Comparison of ENCODE assay signal across 9 mouse cellular contexts in genomic region chr14:27430280-27430679, GRCm38 (mm10). TPM values are rescaled to one million over a fixed set of nuclear protein-coding genes. Genes with fewer than 3 reads are reported as not detected.
A peak's percentile ranks its signal among the peaks of the same experiment; 100 is the strongest.
DNase-seq lines count a peak whose midpoint lies in the region; ATAC-seq and TF ChIP-seq lines count a peak whose summit lies in the region.
"Had no signal": no experiment of that assay in that cellular context is flagged by ENCODE, and none has a peak within 500 bp of the region (broad histone marks: within the 10 kb centered on the region; RNA-seq: fewer than 3 reads in every experiment).

No protein-coding gene starts in this region.

- peaks cover 4% of the 10 kb centered on the region; the same call in 1 of the 2 replicates for H3K36me3 ChIP-seq in heart, postnatal 0 days (replicated peaks; ENCODE audit: control insufficient read depth, insufficient read depth, low read length)
- H3K36me3 ChIP-seq in ES-E14 (ENCODE audit: control insufficient read depth, insufficient read depth, low read length, poor library complexity, severe bottlenecking): peaks cover 10% of the 10 kb centered on the region; the same call in 1 of the 2 replicates
- peaks cover 4% of the 10 kb centered on the region; the same call in 1 of the 2 replicates for H3K36me3 ChIP-seq in forebrain, embryonic 16.5 days (ENCODE audit: control insufficient read depth, insufficient read depth)
- peaks cover 3% of the 10 kb centered on the region; the same call in 1 of the 2 replicates for H3K36me3 ChIP-seq in liver, postnatal 0 days (replicated peaks; ENCODE audit: insufficient read depth, low read length)

- no peak for ATAC-seq in heart, postnatal 0 days (ENCODE audit: insufficient read depth, low read depth)
- no peak for ATAC-seq in forebrain, embryonic 16.5 days
- ATAC-seq in liver, postnatal 0 days: no peak

- no peaks in the 10 kb centered on the region for H3K27me3 ChIP-seq in heart, postnatal 0 days (ENCODE audit: control insufficient read depth, insufficient read depth, low read length)
- H3K27me3 ChIP-seq in forebrain, embryonic 16.5 days (replicated peaks; ENCODE audit: control insufficient read depth, insufficient read depth, low read length): no peaks in the 10 kb centered on the region
- H3K27me3 ChIP-seq in liver, postnatal 0 days (ENCODE audit: insufficient read depth, low read length): no peaks in the 10 kb centered on the region

- no peak for DNase-seq in heart, postnatal 0 days (ENCODE audit: low spot score)
- no peak for DNase-seq in heart, postnatal 10 days
- DNase-seq in ES-E14 (ENCODE audit: low read depth, low spot score): no peak
- no peak for DNase-seq in liver, postnatal 0 days
- no peak for DNase-seq in spleen, postnatal 10 days (ENCODE audit: low spot score in 2 of 2)
- DNase-seq in yolk sac, embryonic 10.5 days (ENCODE audit: low spot score): no peak
- no peak for DNase-seq in left cerebral cortex, postnatal 14 days (ENCODE audit: low spot score in 2 of 2)
- DNase-seq: heart, adult 18-20 months had no signal

- H3K27ac ChIP-seq in heart, postnatal 0 days (ENCODE audit: low read depth): no peak overlapping the region
- H3K27ac ChIP-seq in ES-E14 (ENCODE audit: insufficient read depth, low read depth, low read length, poor library complexity, severe bottlenecking): no peak overlapping the region
- no peak overlapping the region for H3K27ac ChIP-seq in forebrain, embryonic 16.5 days (ENCODE audit: low read length)
- no peak overlapping the region for H3K27ac ChIP-seq in liver, postnatal 0 days (ENCODE audit: low read depth)

- 90% methylated on average over 4 of the region's 4 CpGs for WGBS in heart, postnatal 0 days
- 91% methylated on average over 4 of the region's 4 CpGs for whole genome bisulfite sequencing in forebrain, embryonic 16.5 days
- WGBS in liver, postnatal 0 days (ENCODE audit: insufficient replicate concordance): 80% methylated on average over 4 of the region's 4 CpGs

- intact Hi-C loops in heart, postnatal 10 days (cut with DNase I): no loop called here
- intact Hi-C loops in left cerebral cortex, postnatal 14 days (cut with DNase I): no loop called here

- peaks cover 5% of the 10 kb centered on the region; the same call in 1 of the 2 replicates for H3K4me1 ChIP-seq in heart, postnatal 0 days (ENCODE audit: control insufficient read depth, insufficient read depth)
- H3K4me1 ChIP-seq in ES-E14 (ENCODE audit: control insufficient read depth in 2 of 2, insufficient read depth in 2 of 2, low read length in 2 of 2, poor library complexity in 1 of 2): 0 out of 4 replicates have a peak, but pooled peaks cover 0 to 4% of the 10 kb centered on the region in 2 experiments
- H3K4me1 ChIP-seq in forebrain, embryonic 16.5 days (replicated peaks; ENCODE audit: control insufficient read depth, insufficient read depth, low read length): peaks cover 6% of the 10 kb centered on the region; the same call in 1 of the 2 replicates
- H3K4me1 ChIP-seq in liver, postnatal 0 days (ENCODE audit: insufficient read depth): peaks cover 7% of the 10 kb centered on the region; the same call in 1 of the 2 replicates

- no peak for TF ChIP-seq CTCF in heart, postnatal 0 days (IDR thresholded peaks at IDR 0.05; ENCODE audit: low read depth)
- no peak for TF ChIP-seq CTCF in liver, postnatal 0 days (IDR thresholded peaks at IDR 0.05; ENCODE audit: low read depth)

- peaks cover 8% of the 10 kb centered on the region for H3K9me3 ChIP-seq in heart, postnatal 0 days (replicated peaks; ENCODE audit: control insufficient read depth, low read length)
- H3K9me3 ChIP-seq in ES-E14 (ENCODE audit: control insufficient read depth, insufficient read depth, low read depth, low read length): no peaks in the 10 kb centered on the region
- peaks cover 8% of the 10 kb centered on the region for H3K9me3 ChIP-seq in forebrain, embryonic 16.5 days (ENCODE audit: control insufficient read depth, low read length)
- peaks cover 4% of the 10 kb centered on the region; the same call in 1 of the 2 replicates for H3K9me3 ChIP-seq in liver, postnatal 0 days (ENCODE audit: low read length)

- H3K4me3 ChIP-seq in heart, postnatal 0 days (ENCODE audit: low read depth, low read length): 0 out of 2 replicates have a peak overlapping the region, but pooled peaks have one; percentile 63
- peak overlapping the region; percentile 60 to 71 for H3K4me3 ChIP-seq in ES-E14 (ENCODE audit: insufficient read depth in 1 of 2, low read depth in 1 of 2, low read length in 2 of 2, poor library complexity in 1 of 2, severe bottlenecking in 1 of 2)
- H3K4me3 ChIP-seq in forebrain, embryonic 16.5 days (replicated peaks; ENCODE audit: low read length): no peak overlapping the region
- H3K4me3 ChIP-seq in liver, postnatal 0 days (ENCODE audit: low read depth, low read length): peak overlapping the region; percentile 76

- no peak overlapping the region for H3K9ac ChIP-seq in heart, postnatal 0 days (replicated peaks; ENCODE audit: low read depth, low read length)
- H3K9ac ChIP-seq in ES-E14 (ENCODE audit: insufficient read depth, low read depth, low read length, poor library complexity, severe bottlenecking): peak overlapping the region; percentile 11; the same call in 1 of the 2 replicates
- no peak overlapping the region for H3K9ac ChIP-seq in forebrain, embryonic 16.5 days (replicated peaks; ENCODE audit: low read depth, low read length)
- H3K9ac ChIP-seq in liver, postnatal 0 days (replicated peaks): no peak overlapping the region

- no peak for TF ChIP-seq EP300 in heart, postnatal 0 days (IDR thresholded peaks at IDR 0.05; ENCODE audit: low read depth)
- no peak for TF ChIP-seq EP300 in liver, postnatal 0 days (IDR thresholded peaks at IDR 0.05; ENCODE audit: low read depth)

- in situ Hi-C loops in ES-E14 (cut with MboI; ENCODE audit: low sequenced_read_pairs in 2 of 2, unreplicated experiment in 2 of 2): no loop called here

- H3K4me2 ChIP-seq in heart, postnatal 0 days (ENCODE audit: low read depth, low read length): peak overlapping the region; percentile 80
- H3K4me2 ChIP-seq in forebrain, embryonic 16.5 days (ENCODE audit: low read length): peak overlapping the region; percentile 29
- H3K4me2 ChIP-seq in liver, postnatal 0 days (ENCODE audit: low read depth, low read length): peak overlapping the region; percentile 87

TF ChIP-seq in ES-E14, 5 proteins besides CTCF, POLR2A, EP300 and RAD21:
- TF ChIP-seq MAFK (IDR thresholded peaks at IDR 0.05; ENCODE audit: insufficient read depth, low read depth, low read length): no peak
- TF ChIP-seq ZNF384 (IDR thresholded peaks at IDR 0.05; ENCODE audit: low read depth, low read length): no peak
- TF ChIP-seq CHD2 (IDR thresholded peaks at IDR 0.05; ENCODE audit: low read depth, low read length): no peak
- TF ChIP-seq HCFC1 (IDR thresholded peaks at IDR 0.05; ENCODE audit: borderline replicate concordance, insufficient read depth, low read length): no peak
- no peak for TF ChIP-seq ZC3H11A (IDR thresholded peaks at IDR 0.05; ENCODE audit: borderline replicate concordance, low read depth, low read length)

RNA-seq across cellular contexts. Expression of gene Fam208a, which starts 1.6 kb away (rescaled TPM):
- total RNA-seq in heart, postnatal 0 days (2014; rRNA removed; ENCODE audit: low replicate concordance): 13.6 and 31.4 TPM in 2 replicates
- polyA plus RNA-seq in heart, postnatal 0 days (2015; fragmentation: Nextera tagmentation; extraction: Ambion mirVana): 5.5 and 5.6 TPM in 2 replicates
- 10 to 100 TPM; 13.2 to 15.4 TPM for total RNA-seq in heart, postnatal 10 days (2021)
- total RNA-seq in ES-E14 (2012; rRNA removed): 45.3 and 51.8 TPM in 2 replicates
- polyA plus RNA-seq in forebrain, embryonic 16.5 days (2015; fragmentation: Nextera tagmentation; extraction: Ambion mirVana): 13.7 and 17.4 TPM in 2 replicates
- polyA plus RNA-seq in liver, postnatal 0 days (2015; fragmentation: Nextera tagmentation; extraction: Ambion mirVana): 3.6 and 3.9 TPM in 2 replicates
- total RNA-seq in left cerebral cortex, postnatal 14 days (2021): 10 to 100 TPM; 26.0 to 27.7 TPM

Comparison
In these comparisons a context has a peak if more than half of its experiments do, and no peak if none do; other contexts are left out.
1. H3K4me2 ChIP-seq: peak in every context shown above with its lines; median percentile 87 in liver, postnatal 0 days; 80 in heart, postnatal 0 days; 29 in forebrain, embryonic 16.5 days.